Mouse (Mus musculus) ovary, postnatal 14 days (tissue): ENCODE measurements at regions not wholly inside any gene's neighbourhood (a gene's known extent, or its start where the extent isn't known, plus 50 kb on each side); places are given as distances from the start of the nearest gene placed in this dataset.
"Not testable (repeated sequence)": the region's sequence is repeated elsewhere in the genome, so short reads cannot be mapped to it uniquely, and the experiment has no call there.

Experiments used
- DNase-seq: peaks from one replicate; pipeline ENCODE4 v3.0.0; 2022; ENCODE audit warnings: low spot score

DNA sequence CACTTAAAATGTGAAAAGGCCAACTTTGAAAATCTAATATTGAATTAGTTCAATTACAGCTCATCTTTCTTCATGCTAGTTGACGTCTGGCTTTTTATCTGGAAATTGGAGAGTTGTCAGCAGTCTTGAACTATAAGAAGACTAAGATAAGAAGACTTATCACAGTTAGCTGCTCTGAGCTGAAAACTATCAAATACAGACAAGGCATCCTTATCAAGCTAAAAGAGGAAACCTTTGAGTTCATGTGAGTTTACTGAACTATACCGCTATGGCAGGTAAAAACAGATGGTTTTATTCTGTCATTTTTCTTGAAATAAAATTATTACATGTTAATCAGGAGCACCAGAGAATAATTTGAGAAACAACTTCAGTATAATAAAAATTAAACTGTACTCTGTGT lies 735.2 kb upstream of the Marcks start:
- DNase-seq = no peak

DNA sequence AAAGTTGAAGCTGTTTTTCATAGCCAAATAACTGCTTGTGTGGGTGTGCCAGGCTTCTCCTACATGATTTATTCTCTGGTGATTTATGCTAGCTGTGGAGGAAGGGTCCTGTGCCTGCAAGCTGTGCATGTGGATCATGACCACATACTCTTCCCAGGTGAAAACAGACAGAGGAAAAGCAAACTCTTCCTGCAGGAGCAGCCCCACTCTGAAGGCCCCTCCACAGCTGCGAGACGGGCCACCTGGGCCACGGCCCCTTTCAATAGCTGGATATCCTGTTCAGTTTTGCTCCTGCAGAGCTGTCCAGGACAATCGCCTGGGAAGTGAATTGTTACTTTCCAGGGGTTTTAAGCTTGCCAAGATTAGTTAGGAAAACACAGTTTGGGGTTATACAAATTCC lies 722.3 kb upstream of the Marcks start:
- DNase-seq = peak; percentile 3

DNA sequence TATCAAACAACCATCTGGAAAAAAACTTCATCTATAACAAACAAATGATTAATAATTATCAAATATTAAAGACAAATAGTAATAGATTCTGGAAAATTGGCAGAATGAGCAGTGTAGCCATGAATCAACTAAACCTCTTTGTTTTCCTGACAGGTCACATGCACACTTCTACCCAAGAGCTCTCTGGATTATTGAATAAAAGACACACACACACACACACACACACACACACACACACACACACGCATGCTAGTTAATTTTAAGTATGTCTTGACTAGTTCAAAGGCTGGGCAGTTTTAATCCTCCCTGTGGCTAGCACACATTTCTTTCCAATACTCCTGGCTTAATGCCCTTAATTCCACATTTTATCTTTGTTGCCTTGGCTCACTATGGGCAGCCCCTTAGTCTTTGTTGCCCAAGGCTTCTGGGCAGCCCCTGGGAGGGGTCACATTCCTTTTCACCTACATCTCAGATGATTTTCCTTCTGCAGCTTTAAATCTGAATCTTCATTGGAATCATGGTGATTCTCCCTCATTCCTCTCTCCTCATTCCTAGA lies 710.6 kb upstream of the Marcks start:
- no peak for DNase-seq

DNA sequence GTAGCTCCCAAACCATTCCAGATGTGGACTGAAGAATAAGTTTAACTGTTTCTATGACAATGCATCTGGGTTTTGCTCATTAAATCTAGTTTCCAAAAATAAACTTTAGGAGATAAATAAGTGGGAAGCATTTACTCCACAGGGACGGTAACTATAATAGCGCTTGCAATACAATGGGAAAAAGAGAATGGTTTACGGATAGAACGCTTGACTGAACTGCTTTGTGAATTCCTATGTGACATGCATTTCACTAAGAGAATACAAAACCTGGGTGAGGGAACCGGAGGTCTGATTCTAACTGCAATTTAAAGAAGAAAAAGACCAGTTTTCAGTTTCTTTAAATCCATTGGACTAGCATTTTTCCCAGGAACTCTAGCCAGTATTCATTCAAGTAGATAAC lies 704.1 kb upstream of the Marcks start:
- DNase-seq = no peak

DNA sequence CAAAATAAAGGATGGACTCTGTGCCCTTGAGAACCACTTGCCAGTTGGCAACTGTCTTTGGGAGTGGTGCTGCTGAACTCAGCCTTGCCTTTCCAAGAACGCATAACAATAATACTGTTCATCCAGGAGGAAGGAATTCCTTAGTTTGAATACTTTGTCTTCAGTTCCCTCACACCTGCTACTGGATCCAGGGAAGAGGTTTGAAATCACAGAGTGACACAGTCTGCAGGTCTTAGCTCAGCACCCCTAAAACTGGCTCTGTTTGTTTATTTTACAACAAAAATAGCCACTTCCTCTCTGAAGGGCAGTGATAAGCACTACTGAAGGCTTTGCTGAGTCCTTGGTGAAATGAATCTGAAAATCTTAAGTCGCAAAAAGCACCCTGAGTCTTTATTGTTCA lies 703.1 kb upstream of the Marcks start:
- no peak for DNase-seq

DNA sequence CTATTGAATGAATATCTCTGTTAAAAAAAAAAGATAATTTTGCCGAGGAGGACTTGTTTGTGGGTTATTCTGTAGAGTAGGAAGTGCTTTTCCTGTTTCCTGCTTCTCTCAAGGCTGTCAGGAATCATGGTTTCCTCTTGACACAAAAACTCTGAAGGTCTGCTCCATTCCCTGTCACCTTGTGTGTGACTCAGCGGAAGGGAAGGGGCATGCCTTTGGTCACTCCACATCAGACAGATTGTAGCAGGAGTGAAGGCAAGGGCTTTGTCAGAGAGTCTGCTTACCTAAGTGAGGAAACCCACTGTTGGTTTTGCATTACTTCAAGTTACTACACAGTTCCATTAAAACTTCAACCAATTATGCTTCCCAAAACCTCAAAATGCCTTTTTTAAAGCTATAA lies 699.0 kb upstream of the Marcks start:
- DNase-seq = no peak

DNA sequence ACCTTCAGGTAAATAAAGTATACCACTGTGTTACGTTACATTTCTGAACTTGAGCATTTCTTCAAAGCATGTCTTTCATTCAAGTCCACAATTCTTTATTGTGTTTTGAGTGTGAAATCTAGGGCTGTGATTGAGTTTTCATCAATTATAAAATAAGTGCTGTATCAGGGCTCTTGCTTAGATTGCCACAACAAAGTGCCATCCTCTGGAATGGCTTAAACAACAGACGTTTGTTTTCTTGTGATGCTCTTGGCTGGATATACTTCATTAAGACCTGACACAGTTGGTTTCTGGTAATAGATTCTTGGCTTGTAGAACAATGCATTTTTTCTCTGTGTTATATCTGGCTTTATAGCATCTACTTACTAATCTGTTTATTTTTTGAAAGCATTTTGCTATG lies 674.3 kb upstream of the Marcks start:
- DNase-seq = no peak

DNA sequence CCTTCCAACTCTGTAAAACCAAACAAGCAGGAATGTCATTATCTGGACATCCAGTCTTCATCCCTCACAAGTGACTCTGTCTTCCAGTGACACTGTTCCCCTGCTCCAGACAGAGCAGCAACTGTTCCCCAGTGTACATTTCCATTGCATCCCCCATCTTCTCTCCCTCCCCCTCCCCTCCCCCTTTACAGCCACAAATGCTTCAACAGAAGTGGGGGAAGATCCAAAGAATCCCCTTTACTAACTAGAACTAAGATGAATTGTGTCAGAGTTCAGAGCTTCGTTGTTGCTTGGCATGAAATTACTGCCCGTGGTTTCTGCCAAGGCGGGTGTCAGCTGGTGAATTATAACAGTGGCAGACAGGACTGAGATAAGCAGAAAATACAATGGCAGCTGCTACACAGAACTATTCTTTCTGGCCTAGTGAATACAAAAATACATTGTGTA lies 673.7 kb upstream of the Marcks start:
- DNase-seq = no peak

DNA sequence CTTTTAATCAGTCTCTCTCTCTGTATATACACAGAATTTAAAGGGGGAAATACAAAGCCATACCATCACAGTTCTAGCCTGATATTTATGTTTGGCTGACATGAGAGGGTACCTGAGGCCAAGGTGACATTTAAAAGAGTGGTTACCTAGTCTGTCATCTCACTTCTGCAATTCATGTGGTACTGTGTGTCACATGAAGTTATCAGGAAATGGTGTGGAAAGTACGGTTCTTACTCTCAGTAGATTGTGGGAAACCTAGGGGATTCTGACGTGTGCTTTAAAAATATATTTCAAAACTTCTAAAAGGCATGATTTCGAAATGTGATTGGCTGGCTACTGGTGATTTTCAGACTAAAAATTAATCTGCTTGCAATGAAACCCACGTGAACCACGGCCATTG lies 673.1 kb upstream of the Marcks start:
- DNase-seq = no peak

DNA sequence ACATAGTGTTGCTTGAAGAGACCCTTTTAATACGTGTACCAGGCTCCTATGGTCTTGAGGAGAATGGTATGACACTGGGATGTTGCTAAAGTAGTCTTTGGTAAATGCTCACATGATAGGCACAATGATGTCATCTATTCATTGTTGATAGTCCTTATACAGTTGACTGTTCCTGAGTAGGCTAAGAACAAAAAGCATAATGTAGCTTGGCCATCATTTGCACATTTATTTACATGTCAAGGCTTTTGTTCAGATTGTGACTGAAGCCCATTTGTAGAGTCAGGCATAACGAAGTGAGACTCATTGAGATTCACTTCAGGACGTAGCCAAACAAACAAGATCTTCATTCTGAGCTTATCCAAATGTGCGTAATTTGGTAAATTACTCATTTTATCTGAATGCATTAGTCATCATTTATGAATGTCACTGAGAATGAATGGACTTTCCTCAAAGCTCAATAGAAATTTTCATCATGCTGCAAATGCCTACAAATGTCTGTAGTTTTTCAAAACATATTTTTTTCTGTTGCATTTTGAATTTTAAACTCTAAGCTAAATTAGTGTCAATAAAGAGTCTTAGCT lies 664.6 kb upstream of the Marcks start:
- no peak for DNase-seq

DNA sequence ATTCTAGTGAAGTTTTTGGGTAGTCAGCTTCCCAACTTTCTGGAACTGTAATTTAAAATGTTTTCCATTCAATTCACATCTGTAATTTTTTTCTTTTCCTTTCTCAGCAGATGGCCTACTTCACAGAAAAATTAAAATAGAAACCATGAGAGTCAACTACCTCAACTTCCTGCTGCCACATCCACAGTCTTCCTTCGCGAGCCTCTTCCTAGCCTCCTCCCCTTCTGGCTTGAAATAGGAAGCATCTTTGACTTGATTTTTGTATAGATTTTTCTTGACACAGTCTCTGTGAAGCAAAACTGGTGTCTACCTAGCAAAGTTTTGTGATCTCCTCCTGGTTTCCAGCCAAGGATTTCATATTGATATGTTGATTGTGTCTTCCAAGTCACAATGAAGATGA lies 660.7 kb upstream of the Marcks start:
- no peak for DNase-seq

DNA sequence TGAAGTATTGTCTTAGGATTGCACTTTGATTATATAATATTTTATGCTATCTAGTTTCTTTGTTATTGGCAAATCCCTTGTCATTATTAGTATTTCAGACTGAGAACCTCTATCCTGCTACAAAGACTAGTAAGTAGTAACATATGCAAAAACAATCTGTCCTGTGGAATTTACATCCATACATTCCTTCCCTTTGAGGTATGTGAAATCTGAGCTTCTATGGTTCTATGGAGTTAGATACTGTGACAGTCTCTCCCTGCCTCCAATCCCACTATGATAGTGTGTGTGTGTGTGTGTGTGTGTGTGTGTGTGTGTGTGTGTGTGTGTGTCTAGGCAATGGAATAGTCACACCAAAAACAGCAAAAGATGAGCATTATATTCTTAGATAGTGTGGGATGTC lies 659.6 kb upstream of the Marcks start:
- no peak for DNase-seq

DNA sequence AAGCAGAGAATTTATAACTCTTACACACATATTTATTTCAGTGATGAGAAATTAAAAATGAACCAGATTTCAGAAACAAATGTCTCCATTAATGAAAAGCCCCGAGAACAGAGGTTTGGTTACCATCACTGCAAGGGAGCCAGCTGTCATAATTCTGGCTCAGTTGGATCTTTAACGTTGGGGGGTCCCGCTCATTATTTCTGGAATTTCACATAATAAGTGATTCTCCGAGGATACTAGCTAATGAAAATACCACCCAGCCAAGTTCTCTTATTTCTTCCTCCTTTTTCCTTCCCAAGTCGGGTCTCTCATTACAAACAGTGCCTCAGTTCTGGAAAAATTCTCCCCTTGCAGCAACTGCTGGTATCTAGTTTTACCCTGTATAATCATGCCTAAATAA lies 659.0 kb upstream of the Marcks start:
- DNase-seq = no peak

DNA sequence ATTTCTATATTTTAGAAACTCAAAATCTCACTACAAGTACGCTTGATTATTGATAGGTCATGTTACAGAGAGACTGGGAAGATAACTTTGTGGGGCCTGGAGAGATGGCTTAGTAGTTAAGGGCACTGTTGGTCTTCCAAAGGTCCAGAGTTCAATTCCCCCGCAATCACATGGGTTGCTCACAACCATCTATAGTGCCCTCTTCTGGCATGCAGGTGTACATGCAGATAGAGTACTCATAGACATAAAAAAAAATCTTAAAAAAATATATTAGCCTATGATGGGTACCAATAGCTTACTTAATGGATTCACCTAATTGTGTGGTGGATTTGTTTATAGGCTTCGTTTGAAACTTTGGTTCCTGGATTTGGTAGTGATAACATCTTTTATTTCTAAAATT lies 654.2 kb upstream of the Marcks start:
- no peak for DNase-seq

DNA sequence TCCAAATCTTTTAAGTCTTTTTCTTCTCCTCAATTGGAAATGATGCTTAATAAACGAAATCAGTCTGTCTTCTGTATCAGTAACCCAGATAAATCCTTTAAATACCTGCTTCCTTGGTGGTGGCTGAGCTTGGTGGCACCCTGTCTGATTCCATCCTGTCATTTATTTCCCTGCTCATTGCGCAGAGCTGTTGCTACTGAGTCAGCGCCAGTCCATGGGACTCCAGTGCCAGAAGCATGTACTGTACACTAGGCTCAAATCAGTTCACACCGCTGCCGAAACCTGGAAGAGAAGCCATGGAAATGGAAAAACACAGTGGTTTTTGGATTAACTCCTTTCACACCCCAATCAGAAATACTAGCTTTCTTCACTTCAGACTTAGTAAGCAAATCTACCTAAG lies 649.3 kb upstream of the Marcks start:
- no peak for DNase-seq

DNA sequence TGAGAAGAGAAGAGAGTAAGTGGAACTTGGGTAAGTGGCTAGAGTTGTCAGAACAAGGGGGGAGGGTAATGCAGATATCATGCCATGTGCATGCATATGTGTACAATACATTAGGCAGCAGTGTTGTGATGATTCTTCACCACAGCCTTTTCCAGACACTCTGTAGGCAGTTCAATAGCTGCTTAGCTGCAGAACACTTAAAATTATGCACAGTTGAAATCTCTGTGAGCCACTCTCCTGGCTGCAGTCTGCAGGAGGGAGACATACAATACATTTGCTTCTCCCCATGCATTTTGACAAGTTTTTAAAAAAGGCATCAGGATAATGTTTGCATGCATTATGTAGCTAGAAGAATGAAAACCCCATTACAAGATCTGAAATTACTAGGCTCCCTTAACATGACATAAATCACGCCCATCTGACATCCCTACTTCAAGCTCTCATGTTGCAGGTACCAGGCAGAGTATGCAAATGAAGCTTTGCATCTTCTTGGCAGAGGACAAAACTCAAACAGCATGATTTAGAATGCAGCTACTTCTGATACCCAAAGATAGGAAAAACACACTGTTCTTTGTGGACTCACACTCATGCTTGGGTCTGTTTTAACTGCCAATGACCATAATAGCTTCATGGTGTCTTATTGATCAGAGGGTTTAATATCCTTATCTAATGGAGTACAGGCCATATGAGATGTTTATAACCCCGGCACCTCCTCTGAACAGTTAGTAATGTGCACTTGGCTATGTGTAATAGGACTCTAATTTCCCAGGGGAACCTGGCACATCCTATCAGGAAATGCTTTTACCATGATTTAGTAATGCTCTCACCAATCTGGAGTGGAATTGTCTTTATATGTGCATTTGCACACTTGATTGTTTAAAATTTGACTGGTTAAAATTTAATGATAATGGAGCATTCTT lies 640.9 kb upstream of the Marcks start:
- no peak for DNase-seq

DNA sequence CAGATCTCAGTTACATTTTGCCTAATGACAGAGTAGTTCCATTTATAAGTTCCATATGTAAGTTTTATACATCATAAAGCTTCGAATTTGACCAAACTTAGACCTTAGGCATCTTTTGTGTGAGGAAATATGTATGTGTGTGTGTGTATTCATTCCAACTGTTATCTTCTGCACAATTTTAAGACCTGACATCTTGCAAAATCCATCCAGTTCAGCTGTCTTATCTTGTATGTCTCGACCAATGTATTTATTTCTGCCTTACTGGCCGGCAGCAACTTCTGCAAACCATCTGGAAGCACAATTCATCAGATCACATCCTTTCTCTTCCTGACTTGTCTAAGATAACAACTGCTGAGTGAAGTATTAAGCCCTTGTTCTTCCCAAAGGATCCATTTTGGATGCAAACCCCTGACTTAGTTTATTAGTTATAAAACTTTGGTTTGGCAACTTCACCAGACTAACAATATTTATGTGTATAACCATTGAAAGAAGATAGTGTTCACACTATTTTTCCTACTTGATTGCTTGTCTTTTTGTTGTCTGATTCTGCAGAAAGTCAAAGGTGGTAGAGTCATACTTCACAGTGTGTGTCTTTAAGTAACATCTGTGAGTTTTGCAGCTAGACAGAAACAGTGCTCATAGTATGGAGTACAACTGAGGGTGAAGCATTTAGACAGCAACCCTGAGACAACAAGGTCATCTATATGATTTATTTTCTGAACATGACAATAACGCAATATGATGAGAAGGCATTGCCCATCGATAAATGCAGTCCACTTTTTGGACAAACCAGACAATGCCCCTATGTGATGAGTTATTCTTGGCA lies 622.0 kb upstream of the Marcks start:
- DNase-seq = no peak

DNA sequence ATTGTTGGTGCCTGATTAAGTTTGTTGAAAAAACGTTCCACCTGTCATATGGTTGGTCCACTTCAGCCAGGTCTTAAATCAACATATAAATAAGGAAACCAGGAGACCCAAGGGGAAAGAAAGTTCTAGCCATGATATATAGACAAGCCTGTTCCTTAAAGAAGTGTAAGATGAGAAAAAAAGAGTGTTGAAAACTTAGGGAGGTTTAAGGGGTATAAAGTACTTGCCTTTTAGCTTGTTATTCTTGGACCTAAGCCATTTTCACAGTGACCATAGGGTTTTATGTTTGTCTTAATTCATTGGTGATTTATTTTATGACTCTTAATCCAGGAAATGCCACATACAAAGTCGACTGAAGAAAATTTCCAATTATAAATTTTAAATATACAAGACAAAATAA lies 602.9 kb upstream of the Marcks start:
- DNase-seq = no peak

DNA sequence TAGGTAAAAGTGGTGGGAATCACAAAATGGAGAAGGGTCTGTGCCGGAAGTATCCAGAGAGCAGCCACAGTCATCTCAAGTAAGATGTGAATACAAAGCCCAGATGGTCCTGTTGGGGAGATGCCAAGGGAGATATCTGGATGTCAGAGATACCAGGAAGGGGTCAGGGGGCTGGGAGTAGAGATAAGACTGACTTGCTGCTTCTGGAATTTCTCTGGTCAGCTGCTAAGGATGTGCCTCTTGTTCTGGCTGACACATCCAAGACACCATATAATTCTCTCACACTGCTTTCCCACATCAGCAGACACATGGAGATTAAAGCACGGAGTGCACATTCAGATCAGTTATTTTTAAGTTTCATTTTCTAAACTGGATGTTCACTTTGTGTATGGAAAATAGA lies 600.3 kb upstream of the Marcks start:
- no peak for DNase-seq

DNA sequence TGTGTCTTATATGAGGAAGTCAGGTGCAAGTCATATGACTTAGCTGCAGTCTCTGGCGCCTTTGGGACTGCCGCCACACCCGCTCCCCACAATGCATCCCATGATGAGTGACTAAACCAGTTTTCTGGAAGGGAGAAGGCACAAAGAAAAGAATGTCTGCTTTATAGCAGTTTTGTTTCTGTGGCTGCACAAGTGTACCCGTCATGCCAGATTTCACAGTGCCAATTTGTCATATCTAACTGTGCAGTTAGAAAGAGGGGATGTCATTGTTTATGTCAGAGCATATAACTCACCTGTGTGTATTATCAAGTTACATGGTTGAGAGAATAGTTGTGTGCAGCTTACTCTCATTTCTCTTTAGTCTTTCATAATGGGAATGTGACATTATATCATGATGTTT lies 586.9 kb upstream of the Marcks start:
- no peak for DNase-seq

DNA sequence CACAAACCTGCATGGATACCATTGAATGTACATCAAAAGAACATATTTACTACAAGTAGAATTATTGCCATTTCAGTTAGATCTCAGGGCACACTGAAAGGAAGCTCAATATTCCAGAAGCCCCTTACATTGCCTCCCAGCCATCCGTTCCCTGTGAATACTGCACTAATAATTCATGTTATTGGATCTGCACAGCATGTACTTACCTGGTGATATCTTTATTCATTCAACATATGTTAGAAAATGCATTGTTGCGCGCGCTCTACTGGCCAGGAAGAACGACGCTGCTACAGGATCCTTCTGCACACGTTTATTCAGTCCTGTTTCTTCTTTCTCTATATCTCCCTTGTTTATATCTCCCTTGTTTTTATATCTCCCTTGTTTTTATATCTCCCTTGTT lies 586.3 kb upstream of the Marcks start:
- not testable (repeated sequence) for DNase-seq

DNA sequence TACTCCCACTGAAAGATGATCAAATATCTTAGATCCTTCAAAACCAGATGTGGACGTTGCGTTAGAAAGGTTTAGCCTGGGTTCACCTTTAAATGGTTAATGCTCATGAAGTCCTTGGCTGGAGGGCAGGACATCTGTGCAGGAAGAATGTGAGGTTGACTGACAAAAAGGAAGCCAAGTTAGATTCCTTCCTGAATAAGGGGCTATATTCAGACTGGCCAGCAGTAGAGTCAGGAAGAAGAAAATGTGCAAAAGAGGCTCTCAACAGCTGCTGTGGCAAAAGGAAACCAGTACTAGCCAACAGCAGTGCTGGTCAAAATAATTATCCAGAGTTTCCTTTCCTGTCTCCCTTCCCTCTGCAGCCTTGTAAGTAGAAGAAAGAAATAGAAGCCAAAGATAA lies 582.0 kb upstream of the Marcks start:
- DNase-seq = no peak

DNA sequence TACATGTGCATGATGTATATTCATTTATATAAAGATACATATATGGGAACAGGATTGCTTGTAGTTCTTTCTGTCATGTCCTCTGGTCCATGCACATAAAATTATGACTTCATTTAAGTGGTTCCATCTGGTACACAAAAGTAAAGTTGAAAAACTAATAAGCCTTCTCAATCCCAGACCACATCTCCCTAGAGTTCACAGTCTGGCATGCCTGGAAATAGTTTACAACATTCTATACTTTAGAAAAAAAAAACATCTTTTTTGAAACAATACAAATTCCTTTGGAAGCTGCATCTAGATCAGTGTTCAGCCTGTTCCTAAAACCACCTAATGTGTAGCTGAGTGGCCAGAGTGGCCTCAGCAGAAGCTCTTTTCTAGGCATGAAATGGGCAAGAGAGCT lies 578.2 kb upstream of the Marcks start:
- no peak for DNase-seq
